Mouse (Mus musculus): ENCODE data around the gene Dnaaf1. TPM values are rescaled to one million over a fixed set of nuclear protein-coding genes. Genes with fewer than 3 reads are reported as not detected.
A peak's percentile ranks its signal among the peaks of the same experiment; 100 is the strongest.

Gene Dnaaf1
- polyA plus RNA-seq (2015; fragmentation: Nextera tagmentation; extraction: Ambion mirVana), result 0.06 and 0.09 TPM in 2 replicates

DNA sequence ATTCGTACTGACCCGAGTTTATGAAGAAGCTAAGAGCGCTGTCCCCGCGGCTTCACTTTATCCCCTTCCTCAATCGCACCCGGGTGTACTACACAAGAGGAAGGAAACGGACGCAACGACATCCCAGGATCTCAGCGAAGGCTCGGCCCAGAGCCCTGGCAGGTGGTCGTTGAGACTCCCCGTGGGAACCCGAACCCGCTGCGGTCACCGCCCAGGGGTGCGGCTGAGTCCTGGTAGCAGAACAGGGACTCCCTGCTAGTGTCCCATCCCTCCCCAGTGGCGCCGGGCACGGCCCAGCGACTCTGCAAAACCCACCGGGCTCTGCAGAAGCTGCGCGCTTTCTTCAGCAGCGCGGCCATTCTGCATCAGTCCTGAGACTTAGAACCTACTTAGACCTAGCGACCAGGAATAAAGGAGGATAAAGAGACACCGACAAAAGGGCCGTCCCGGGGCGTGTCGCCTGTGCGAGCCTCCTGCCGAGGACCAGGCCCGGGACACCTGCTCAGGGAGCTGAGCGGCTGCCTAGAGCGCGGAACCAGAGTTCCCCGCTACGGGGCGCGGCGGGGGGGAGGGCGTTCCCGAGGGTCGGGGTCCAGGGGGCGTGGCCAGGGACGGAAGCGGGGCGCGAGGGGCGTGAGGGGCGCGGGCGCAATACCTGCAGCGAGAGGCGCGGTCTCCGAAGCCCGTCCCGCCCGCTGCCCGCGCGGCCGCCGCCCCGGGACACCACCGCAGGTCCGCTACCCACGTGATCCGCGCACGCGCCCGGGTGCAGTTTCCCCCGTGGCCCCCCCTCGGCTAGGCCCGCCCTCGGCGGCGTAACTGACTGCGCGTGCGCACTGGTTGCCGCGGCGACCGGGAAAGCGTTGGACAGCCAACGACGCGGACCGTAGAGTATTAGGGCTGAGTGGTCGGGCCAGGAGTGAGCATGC, at the start of gene Dnaaf1, which contains the start of gene Hsdl1:
Gene Dnaaf1 (plus strand): TSS at position 799 of the 929 bp plus-strand sequence.
Gene Hsdl1 (minus strand): TSS at position 747 of the 929 bp plus-strand sequence.
- Histone ChIP-seq H3K27me3 (peaks cover 30% of the 10 kb centered on the region), H3K27ac (0 out of 2 replicates have a peak within 1 kb of the TSS, but pooled peaks have one; percentile 38), H3K4me3 (peak within 1 kb of the TSS; percentile 77), H3K36me3 (no peaks in the 10 kb centered on the region), H3K9me3 (no peaks in the 10 kb centered on the region), H3K9ac (peak within 1 kb of the TSS; percentile 58), H3K4me2 (peak within 1 kb of the TSS; percentile 97), H3K4me1 (peaks cover 16% of the 10 kb centered on the region)
- ATAC-seq (ENCODE audit: insufficient number of reproducible peaks, low FRiP score, low TSS enrichment, low read depth), result peak; percentile 82
- under 1% methylated on average over 96 of the region's 97 CpGs for WGBS

DNA sequence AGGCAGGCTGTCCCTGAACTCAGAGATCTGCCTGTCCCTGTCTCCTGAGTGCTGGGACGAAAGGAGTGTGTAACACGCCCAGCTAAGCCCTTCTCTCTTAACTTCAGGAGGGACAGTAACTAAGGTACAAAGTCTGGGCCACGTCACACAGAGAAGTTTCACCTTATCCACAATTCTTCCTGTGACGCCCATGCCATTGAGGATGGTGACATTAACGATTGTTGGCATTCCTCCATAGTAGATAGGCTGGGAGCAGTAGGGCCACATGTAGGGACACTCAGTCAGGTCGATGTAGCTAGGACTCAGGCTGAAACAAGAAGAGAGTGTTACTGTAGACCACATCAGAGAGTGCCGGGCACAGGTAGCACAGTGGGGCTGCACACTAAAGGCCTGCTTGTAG, 46.3 kb upstream of the Dnaaf1 start:
- Histone ChIP-seq H3K4me3 (no peak overlapping the region), H3K27ac (no peak overlapping the region), H3K9me3 (no peaks in the 10 kb centered on the region), H3K27me3 (no peaks in the 10 kb centered on the region), H3K4me2 (no peak overlapping the region), H3K4me1 (no peaks in the 10 kb centered on the region), H3K9ac (no peak overlapping the region), H3K36me3 (peaks cover 93% of the 10 kb centered on the region)
- ATAC-seq (ENCODE audit: insufficient number of reproducible peaks, low FRiP score, low TSS enrichment, low read depth), result no peak
- WGBS, result 89% methylated on average over 7 of the region's 7 CpGs

DNA sequence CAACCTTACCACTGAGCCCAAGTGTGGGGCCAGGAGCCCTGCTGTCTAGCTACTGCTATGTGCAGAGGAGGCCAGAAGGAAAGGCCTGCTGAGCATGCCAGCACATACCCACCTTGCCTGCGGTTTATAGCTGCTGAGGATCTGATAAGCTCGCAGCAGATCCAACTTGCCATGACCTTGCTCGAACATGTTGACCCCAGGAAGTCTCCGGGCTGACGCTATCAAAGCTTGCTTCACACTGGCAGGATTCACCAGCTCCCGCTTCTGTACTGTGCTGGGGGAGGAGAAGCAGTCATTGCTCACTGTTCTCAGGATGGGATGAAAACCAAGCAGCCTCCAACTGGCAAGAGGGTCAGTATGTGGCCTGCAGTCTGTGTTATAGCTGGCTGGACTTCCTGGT, 44.1 kb upstream of the Dnaaf1 start:
- Histone ChIP-seq H3K4me3 (no peak overlapping the region), H3K9me3 (no peaks in the 10 kb centered on the region), H3K27ac (no peak overlapping the region), H3K27me3 (no peaks in the 10 kb centered on the region), H3K4me1 (no peaks in the 10 kb centered on the region), H3K36me3 (peaks cover 95% of the 10 kb centered on the region), H3K9ac (no peak overlapping the region), H3K4me2 (no peak overlapping the region)
- 86% methylated on average over 6 of the region's 6 CpGs for WGBS
- no peak for ATAC-seq (ENCODE audit: insufficient number of reproducible peaks, low FRiP score, low TSS enrichment, low read depth)

DNA sequence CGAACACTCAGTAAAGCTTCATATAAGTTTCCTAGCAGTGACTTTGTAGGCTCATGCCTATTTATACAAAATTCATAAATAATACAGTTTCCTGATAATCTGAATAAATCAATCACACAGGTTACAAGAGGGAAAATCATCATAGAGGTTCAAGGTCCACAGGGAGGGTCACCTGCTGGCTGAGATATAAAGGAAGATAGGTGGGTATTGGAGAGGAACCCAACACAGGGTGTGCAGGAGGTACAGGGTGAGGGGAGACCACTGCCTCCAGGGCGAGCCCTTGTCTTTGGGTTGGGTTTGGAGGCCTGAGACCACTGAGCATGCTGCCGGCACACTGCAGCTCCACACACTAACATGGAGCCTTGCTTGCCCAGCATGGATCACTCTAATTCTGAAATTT, 43.6 kb upstream of the Dnaaf1 start:
- Histone ChIP-seq H3K36me3 (peaks cover 99% of the 10 kb centered on the region), H3K27ac (no peak overlapping the region), H3K9me3 (no peaks in the 10 kb centered on the region), H3K9ac (no peak overlapping the region), H3K4me2 (no peak overlapping the region), H3K27me3 (no peaks in the 10 kb centered on the region), H3K4me3 (no peak overlapping the region), H3K4me1 (no peaks in the 10 kb centered on the region)
- ATAC-seq (ENCODE audit: insufficient number of reproducible peaks, low FRiP score, low TSS enrichment, low read depth), result no peak
- WGBS, result 92% methylated on average over 3 of the region's 3 CpGs

DNA sequence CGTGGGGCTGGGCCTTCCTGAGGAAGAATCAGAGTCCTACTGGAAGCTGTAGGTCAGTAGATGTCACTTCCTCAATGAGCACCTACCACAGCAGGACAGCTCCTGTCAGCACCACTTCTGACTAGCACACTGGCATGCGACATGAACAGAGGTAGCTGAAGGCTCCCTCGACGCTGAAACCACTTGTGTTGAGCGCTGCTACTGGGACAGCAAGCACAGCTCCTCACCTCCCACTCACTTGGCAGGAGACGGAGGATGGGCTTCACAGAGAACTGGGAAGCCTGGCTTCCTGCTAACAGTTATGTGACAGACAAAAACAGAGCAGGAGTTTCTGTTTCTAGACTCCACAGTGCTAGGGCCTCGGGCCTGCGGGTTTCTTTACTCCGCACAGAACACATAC, 43.1 kb upstream of the Dnaaf1 start:
- H3K9me3 ChIP-seq, result no peaks in the 10 kb centered on the region
- no peak overlapping the region for H3K27ac ChIP-seq
- no peak overlapping the region for H3K9ac ChIP-seq
- no peak overlapping the region for H3K4me3 ChIP-seq
- H3K27me3 ChIP-seq, result no peaks in the 10 kb centered on the region
- H3K36me3 ChIP-seq, result peaks cover 99% of the 10 kb centered on the region
- no peak for ATAC-seq (ENCODE audit: insufficient number of reproducible peaks, low FRiP score, low TSS enrichment, low read depth)
- WGBS, result 89% methylated on average over 9 of the region's 9 CpGs
- H3K4me1 ChIP-seq, result no peaks in the 10 kb centered on the region
- no peak overlapping the region for H3K4me2 ChIP-seq

DNA sequence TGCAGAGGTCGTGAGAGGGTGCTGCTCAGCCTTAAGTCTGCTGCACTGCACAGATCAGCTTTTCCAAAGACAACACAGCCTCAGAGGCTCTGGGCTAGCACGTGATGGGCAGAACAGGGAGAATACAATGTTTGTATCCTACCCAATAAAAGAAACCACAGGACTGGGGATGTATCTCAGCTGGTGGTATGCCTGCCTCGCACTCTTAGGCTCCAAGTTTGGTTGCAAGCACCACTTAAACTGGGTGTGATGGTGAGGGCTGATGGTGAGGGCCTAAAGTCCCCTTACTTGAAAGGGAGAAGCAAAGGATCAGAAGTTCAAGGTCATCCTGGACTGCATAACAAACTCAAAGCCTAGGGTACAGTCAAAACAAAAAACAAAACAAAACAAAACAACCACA, 30.4 kb upstream of the Dnaaf1 start:
- Histone ChIP-seq H3K4me1 (peaks cover 4% of the 10 kb centered on the region; the same call in 1 of the 2 replicates), H3K27ac (no peak overlapping the region)

DNA sequence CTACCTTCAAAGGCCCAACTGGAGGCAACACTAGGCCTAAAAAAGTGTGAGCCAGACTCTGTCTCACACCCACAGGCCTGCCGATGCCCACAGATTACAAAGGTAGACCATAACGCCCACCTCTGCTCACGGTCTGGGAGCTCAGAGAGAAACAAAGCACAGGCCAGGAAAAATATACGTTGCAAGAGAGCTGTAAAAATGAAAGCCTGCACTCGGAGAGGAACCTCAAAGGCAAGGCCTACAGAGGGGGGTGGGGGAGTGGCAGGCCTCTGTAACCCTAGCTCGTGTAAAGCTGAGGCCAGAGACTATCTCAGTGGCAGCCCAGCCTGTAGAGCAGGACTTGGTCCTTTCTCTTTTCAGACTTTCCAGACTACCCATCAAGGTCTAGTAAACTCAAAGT, 29.9 kb upstream of the Dnaaf1 start:
- Histone ChIP-seq H3K9ac (no peak overlapping the region), H3K4me3 (no peak overlapping the region), H3K4me2 (no peak overlapping the region), H3K27ac (no peak overlapping the region), H3K27me3 (no peaks in the 10 kb centered on the region), H3K4me1 (peaks cover 4% of the 10 kb centered on the region; the same call in 1 of the 2 replicates), H3K9me3 (no peaks in the 10 kb centered on the region), H3K36me3 (peaks cover 71% of the 10 kb centered on the region)
- 56% methylated on average over 6 of the region's 6 CpGs for WGBS
- no peak for ATAC-seq (ENCODE audit: insufficient number of reproducible peaks, low FRiP score, low TSS enrichment, low read depth)

More for the DNA sequence above, 30.4 kb upstream of the Dnaaf1 start:
- no peaks in the 10 kb centered on the region for H3K9me3 ChIP-seq
- 81% methylated on average over 3 of the region's 3 CpGs for WGBS
- H3K9ac ChIP-seq, result no peak overlapping the region
- H3K27me3 ChIP-seq, result no peaks in the 10 kb centered on the region
- H3K36me3 ChIP-seq, result peaks cover 77% of the 10 kb centered on the region
- no peak overlapping the region for H3K4me3 ChIP-seq
- H3K4me2 ChIP-seq, result no peak overlapping the region
- ATAC-seq (ENCODE audit: insufficient number of reproducible peaks, low FRiP score, low TSS enrichment, low read depth), result no peak

DNA sequence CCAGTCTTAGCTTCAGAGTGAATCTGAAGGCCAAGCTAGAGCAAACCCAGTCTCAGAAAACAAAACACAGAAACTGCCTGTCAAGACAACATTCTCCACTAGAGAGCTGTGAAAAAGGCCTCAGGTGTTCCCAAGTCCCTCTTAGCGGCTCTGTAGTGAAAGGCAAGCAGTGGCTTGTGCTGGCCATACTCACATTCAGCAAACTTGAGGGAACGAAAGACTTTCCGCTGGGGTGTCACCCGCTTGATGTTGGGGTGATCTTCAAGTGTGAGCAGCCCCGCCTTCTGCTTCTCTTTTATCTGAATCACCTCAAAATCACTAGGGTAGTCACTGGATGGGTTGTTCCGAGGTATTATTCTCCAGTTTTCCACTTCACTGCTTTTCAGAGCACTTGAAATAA, 29.2 kb upstream of the Dnaaf1 start:
- 76% methylated on average over 6 of the region's 6 CpGs for WGBS
- no peak overlapping the region for H3K4me3 ChIP-seq
- no peaks in the 10 kb centered on the region for H3K27me3 ChIP-seq
- H3K4me1 ChIP-seq, result peaks cover 4% of the 10 kb centered on the region; the same call in 1 of the 2 replicates
- H3K36me3 ChIP-seq, result peaks cover 65% of the 10 kb centered on the region
- H3K27ac ChIP-seq, result no peak overlapping the region
- H3K9me3 ChIP-seq, result no peaks in the 10 kb centered on the region
- H3K4me2 ChIP-seq, result no peak overlapping the region
- no peak overlapping the region for H3K9ac ChIP-seq
- no peak for ATAC-seq (ENCODE audit: insufficient number of reproducible peaks, low FRiP score, low TSS enrichment, low read depth)

DNA sequence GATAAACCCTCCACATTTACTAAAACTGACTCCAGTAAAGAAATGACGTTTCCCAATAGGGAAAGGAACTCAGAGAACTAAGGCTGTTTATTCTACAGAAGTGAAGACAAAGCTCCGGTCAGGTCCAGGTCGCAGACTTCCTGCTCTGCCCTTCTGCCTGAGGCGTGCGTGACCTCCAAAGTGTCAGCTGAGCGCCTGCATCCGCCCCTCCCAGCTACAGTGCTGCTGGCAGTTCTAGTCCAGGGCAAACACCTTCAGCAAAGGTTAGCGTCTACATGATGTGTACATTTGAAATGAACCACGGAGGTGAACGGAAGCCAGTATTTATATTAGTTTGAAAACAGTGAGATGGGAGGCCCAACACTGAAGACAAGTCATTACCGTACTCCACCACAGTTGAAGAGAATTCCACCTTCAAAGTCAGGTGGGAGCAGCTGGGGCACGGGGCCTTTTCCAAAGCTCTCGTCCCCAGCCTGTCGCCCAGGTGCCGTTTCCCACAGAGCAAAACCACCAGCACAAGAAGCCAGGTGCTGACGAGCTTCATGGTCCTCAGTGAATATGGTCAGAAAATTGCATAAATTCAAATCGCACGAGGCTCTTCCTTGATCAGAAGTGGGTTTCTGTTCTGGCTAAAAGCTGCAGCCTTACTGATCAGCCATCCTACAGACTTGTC, 27.9 kb upstream of the Dnaaf1 start:
- Histone ChIP-seq H3K27ac (no peak overlapping the region), H3K4me2 (no peak overlapping the region), H3K4me3 (no peak overlapping the region), H3K36me3 (peaks cover 52% of the 10 kb centered on the region), H3K9ac (no peak overlapping the region), H3K27me3 (no peaks in the 10 kb centered on the region), H3K9me3 (no peaks in the 10 kb centered on the region), H3K4me1 (peaks cover 12% of the 10 kb centered on the region; the same call in 1 of the 2 replicates)
- ATAC-seq (ENCODE audit: insufficient number of reproducible peaks, low FRiP score, low TSS enrichment, low read depth), result no peak
- WGBS, result 85% methylated on average over 18 of the region's 18 CpGs

DNA sequence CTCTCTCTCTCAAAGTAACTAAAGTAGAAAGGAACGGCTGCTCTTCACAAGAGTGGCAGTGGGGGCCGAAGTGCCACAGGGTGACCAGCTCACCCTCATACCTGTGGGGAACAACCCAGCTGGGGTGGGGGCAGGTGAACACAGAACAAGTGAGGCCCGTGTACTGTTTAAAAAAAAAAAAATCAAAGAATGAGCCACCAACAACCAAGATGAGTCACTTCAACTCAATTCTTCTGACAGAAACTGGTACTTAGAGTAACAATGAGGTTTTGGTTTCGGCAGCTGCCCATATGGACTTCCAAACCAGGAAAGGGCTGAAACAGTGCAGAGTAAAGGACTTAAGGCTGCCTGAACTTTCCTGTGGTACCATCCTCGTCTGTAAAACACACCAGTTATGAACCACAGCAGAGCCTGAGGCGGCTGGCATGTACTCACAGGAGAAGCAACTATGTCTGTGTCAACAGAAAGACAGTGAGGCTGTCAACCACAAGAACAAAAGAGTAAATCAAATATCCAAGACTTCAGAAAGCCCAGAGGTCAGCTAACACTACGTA, 26.4 kb upstream of the Dnaaf1 start:
- Histone ChIP-seq H3K4me2 (no peak overlapping the region), H3K4me3 (no peak overlapping the region), H3K4me1 (peaks cover 23% of the 10 kb centered on the region; the same call in 1 of the 2 replicates), H3K27ac (no peak overlapping the region), H3K27me3 (no peaks in the 10 kb centered on the region), H3K9me3 (no peaks in the 10 kb centered on the region), H3K9ac (no peak overlapping the region), H3K36me3 (peaks cover 38% of the 10 kb centered on the region)
- ATAC-seq (ENCODE audit: insufficient number of reproducible peaks, low FRiP score, low TSS enrichment, low read depth), result no peak
- 68% methylated on average over 7 of the region's 7 CpGs for WGBS

DNA sequence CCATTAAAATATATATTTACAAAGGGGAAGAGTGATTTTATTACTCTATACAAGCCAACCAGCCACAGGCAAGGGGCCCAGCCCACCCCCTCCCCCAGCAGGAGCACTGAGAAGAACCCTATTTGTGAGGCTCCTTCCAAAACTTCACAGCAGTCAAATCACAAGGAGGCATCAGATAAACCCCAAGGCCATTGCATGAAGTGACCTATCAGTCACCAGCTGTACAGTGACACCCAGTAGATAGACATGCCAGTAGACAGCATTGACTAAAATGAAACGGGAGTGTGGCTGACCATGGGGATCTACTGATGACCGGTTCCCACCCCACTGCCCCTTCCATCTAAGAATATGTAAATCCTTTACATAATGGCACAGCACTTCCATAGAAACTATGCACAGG, 22.1 kb upstream of the Dnaaf1 start:
- no peak for ATAC-seq (ENCODE audit: insufficient number of reproducible peaks, low FRiP score, low TSS enrichment, low read depth)
- H3K4me3 ChIP-seq, result no peak overlapping the region
- 79% methylated on average over 2 of the region's 2 CpGs for WGBS
- no peak overlapping the region for H3K4me2 ChIP-seq
- peaks cover 52% of the 10 kb centered on the region for H3K4me1 ChIP-seq
- H3K9me3 ChIP-seq, result no peaks in the 10 kb centered on the region
- 0 out of 2 replicates have a peak overlapping the region, but pooled peaks have one; percentile 38 for H3K27ac ChIP-seq
- no peak overlapping the region for H3K9ac ChIP-seq
- no peaks in the 10 kb centered on the region for H3K36me3 ChIP-seq
- no peaks in the 10 kb centered on the region for H3K27me3 ChIP-seq
